Mouse (Mus musculus): ENCODE results near the gene Nfkb2.

DNA sequence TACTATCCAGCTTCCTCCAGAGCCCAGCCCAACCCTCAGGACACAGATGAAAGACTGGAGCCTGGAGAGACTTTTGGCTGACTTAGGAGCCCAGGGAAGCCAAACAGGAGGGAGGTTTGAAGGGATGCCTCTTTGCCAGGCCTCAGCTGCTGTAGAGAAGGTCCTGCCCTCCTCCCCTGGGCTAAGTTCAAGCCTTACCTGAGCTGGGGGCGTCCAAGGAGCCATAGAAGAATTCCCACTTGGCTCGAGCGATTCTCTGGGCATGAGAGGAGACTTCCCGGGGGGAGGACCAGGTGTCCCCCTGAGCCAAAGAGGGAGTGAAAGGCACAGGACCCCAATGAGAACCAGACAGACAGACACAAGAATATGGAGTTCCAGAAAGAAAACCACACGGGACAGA, 19.6 kb downstream of the Nfkb2 start:
- TF ChIP-seq POLR2A (IDR thresholded peaks at IDR 0.05; ENCODE audit: low read depth, low read length) (no peak), CTCF (IDR thresholded peaks at IDR 0.05; ENCODE audit: extremely low read depth, insufficient read length, insufficient replicate concordance, low read depth, low read length) (no peak)
